Mouse (Mus musculus) bone marrow, adult 2 months (tissue): ENCODE data around the gene Papola.

Experiments
- CTCF ChIP-seq: fragments of 200-500 bp; IDR thresholded peaks from 2 replicates; pipeline ENCODE4 v1.5.1; 2011; ENCODE audit warnings: low read length, control low read depth; ENCODE audit not compliant: control insufficient read depth, insufficient read depth
- POLR2A ChIP-seq: fragments of 200-500 bp; IDR thresholded peaks from 2 replicates; pipeline ENCODE4 v1.6.1; 2011; ENCODE audit warnings: low read depth, mild to moderate bottlenecking, control low read depth, low read length, borderline replicate concordance; ENCODE audit not compliant: control insufficient read depth

DNA sequence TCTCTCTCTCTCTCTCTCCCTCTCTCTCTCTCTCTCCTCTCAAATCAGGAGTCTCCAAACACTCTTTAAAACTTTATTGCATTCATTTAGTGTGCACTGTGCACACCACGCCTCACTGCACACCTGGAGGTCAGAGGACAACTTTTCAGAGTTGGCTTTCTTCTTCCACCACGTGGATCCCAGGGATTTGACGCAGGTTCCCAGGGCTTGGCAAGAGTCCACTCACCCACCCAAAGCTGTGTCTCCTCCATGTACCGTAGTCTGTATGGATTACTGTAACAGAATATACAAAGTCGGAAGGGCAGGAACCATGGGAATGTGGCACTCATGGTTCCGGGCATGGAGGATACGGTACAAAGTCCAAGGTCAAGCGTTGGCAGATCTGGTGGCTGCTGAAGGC is 44.8 kb upstream of the Papola start:
- TF ChIP-seq POLR2A: no peak
- TF ChIP-seq CTCF: no peak
